Mouse (Mus musculus) urinary bladder, adult 18-20 months (tissue): ENCODE results near the gene Prnd.

Source experiments
- DNase-seq, 2 experiments: peaks; one replicate each; pipeline ENCODE4 v3.0.0; 2022; ENCODE audit warnings: low spot score in 2 of 2, mixed read lengths in 2 of 2

Gene Prnd

DNA sequence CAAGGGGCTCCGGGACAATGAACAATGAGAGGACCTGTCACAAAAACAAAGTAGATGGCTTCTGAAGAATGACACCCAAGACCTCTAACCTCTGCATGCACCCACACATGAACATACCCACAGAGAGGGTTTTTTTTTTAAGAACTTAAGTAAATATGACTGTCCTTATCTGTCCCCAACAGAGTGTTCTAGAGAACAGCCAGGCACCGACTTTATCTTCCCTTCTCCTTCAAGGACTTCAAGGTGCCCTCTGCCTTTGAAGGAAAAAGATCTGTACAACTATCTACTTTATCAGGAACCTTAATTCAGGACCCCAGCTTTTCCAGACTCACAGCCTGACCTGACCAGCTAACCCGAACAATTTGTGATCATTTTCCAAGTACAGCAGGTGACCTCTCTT, 10.2 kb upstream of the Prnd start:
- DNase-seq, result no peak

DNA sequence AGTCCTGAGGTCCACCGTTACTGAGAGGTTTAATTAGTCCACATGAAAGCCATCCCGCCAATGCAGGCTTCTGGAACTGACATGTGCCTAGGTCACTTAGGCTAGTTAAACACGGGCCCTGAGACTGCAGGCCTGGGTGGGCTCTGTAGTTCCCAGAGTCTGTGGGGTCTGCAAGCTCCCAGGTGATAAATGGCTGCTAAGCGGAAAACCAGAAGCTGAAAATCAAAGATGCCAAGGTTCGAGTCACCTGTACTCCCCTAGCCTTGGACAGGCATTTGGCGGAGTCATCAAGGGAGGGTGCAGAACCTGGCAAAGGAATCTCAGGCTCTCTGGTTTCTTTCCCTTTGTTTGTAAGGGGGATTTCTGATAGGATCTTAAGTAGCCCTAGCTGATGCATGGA, 9.2 kb upstream of the Prnd start:
- DNase-seq, result no peak

DNA sequence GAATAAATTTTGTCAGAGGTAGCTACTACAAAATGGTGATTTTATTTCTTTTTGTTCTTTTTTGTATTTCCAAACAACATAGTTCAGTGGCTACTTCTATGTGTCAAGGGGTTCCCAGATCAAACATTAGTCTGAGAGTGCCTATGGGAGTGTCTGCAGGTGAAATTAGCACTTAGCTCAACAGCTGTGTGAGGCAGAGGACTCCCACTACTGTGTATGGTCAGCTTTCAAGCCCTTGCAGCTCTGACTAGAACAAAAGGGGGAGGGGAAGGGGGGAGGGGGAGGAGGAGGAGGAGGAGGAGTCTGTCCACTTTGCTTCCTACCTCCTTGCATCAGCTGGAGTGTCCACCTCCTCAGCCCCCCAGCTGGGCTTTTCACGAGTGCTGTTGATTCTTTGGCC, 6.3 kb upstream of the Prnd start:
- DNase-seq, result no peak

DNA sequence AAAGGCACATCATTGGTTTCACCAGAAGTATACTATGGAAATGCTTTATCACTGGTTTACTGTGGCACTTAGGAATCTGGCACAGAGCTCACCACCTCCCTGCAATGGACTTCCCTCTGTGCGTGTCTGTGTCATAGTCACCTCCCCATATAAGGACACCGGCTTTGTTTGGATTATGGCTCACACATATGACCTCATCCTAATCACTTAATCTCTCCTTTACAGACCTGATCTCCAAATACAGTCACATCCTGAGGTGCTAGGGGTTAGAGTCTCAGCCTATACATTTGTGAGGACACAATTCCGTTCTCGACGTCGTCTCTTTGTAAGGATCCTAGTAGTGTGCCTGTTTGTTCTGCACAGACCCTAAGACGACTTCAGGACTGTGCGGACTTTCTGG, 5.4 kb upstream of the Prnd start:
- no peak for DNase-seq

DNA sequence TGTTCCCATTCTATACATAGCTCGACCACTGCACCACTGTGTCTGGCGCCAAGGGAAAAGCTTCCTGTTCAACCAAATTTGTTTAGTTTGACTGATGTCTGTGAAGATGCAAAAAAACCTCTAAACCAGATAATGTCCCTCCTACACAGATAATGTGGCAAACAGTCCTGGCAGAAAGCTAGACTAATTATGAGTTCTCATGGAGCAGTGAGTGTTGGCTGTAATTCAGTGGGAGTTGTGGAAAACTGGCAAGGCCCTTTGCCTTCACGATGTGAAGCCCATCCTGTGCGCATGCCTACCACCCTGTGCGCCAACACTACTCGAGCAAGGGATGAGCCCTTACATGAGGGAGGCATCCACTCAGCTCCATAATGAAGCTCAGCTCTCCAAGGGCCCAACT, 4.9 kb upstream of the Prnd start:
- DNase-seq, result no peak

DNA sequence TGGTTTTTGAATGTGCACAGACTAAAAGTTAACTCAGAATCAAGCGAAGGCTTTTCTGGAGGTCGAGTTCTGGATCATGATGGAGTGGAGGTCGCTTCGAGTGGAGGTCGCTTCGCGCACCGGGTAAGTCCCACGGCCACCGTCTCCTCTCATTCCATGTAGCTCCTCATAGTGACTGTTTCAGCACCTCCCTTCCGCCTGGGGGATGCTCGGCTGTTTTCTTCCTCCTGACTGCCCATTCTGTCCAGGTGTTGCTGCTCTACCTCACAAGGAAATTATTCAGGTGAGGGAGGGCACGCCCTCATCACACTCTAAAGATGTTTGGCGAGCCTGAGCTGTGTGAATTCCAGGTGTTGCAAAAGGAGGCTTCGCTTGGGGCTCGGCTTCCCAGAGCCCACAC, 4.3 kb upstream of the Prnd start:
- DNase-seq, result no peak

DNA sequence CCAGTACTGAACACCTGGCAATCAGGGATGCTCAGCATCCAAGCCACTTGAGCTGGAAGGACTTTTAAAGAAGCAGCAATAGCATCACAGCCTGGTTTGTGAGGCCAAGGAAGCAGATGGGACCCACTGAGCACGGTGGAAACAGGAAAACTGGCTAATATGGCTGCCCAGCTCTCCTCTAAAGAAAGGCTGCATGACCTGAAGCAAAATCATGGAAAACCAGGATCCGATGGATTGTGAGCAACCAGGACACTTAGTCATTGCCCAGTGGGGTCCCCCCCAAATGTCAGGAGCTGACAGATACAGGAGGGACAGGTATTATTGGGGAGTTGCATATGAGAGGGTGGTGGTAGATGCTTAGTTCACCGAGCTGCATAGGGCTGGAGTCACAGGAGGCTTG, 2.5 kb upstream of the Prnd start:
- no peak for DNase-seq

DNA sequence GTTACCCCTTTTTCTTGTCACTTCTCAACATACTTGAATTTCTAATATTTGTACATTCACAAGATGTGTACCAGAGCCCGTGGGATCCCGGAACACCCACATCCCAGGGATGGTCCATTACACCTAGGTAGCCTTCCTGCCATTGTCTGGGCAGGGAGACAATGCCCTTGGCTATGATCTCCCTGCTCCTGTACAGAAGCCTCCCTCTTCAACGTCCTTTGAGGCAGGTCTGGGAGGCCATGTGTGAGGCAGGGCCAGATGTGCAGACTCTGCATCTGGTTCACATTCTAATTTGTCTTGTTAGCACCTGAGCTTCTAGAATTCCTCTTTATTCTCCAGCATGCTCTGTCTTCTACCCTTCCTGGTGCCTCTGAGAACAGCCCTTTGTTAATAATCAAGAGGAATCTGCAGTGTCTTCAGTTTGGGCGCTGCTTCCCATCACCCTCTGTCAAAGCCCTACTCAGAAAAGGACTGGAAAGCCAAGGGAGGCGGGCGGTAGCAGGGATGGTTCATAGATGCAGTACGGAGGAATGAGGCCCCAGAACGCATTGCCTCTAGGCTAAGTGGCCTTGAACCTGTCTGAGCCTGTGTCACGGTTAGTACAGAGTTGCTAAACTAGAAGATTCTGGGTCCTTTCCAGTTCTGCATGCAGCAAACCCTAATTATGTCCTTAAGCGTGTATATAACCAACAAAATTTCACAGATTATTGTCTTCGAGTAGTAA, 1.6 kb upstream of the Prnd start:
- DNase-seq, result no peak

DNA sequence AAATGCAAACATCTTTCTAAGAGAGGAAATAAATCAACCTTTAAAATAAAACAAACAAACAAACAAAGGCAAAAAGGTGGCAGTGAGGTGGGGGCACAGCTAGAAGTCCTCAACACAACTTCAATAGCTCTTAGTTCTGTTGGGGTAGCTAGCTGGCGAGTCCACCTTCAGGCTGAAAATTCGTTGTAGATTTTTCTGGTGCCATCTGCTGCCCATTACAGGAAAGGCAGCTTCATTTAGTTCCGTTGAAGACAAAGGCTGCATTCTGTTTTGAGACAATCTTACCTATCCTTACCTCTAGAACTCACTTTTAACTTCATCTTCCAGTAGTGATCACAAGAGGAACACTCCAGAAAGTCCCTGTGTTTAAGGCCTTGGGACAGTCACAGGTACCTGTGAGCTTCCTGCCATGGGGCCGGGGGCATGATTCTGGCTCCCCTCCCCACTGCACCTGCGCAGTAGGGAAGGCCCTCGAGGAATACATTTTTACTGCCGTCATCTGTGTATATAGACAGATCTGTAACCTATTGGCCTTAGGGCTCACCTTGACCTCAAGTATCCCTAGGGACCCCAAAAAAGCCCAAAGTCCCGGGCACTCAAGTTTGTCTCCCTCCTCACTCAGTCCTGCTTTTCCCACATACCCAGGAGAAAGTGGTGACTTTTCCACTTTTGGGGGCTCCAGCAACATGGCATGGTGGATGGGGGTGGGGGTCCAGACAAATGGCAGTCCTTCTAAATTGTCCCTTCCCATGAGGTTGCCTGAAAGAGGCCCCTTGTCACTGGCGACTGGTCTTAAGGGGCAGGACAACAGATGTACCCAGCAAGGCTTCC, 679 bp upstream of the Prnd start:
- DNase-seq, result no peak

DNA sequence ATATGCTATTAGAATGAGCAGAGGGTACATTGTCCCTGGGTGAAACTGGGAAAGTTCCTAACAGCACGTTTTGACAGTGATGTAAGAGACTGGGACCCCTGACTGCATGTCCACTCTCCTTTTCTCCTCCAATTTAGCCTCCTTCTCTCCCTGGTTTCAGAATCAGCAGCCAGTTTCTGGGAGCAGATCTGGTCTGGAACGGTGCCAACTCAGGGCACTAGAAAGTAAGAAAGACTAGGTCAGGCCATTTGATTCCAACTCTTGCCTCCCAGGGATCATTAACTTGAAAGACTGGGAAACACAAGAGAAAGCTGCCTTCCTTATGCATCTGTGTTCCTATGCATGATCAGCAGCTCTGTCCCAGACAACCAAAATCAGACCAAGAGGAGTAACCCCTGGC, 1.8 kb downstream of the Prnd start:
- DNase-seq, result no peak

DNA sequence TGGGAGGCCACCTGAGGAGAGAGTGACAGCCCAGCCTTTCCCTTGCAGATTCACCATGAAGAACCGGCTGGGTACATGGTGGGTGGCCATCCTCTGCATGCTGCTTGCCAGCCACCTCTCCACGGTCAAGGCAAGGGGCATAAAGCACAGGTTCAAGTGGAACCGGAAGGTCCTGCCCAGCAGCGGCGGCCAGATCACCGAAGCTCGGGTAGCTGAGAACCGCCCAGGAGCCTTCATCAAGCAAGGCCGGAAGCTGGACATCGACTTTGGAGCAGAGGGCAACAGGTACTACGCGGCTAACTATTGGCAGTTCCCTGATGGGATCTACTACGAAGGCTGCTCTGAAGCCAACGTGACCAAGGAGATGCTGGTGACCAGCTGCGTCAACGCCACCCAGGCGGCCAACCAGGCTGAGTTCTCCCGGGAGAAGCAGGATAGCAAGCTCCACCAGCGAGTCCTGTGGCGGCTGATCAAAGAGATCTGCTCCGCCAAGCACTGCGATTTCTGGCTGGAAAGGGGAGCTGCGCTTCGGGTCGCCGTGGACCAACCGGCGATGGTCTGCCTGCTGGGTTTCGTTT, 2.4 kb downstream of the Prnd start:
- DNase-seq, result no peak

DNA sequence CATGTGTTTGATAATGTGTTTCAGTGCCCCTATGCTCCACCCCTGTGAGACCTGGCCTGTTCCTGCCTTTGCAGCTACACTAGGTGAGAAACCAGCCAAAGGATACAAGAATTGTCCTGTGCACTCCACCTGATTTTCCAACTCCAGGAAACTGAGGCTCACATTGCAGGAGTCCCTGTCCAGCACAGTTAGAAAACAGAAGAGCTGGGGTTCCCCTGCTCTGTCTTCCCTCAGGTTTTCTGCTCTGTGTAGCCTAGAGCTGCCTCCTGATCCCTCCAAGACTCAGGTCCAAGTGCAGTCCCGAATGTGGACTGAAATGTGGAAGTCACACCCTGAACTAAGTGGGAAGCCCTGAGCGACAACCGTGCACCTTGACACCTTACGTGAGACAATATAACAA, 3.0 kb downstream of the Prnd start:
- no peak for DNase-seq

DNA sequence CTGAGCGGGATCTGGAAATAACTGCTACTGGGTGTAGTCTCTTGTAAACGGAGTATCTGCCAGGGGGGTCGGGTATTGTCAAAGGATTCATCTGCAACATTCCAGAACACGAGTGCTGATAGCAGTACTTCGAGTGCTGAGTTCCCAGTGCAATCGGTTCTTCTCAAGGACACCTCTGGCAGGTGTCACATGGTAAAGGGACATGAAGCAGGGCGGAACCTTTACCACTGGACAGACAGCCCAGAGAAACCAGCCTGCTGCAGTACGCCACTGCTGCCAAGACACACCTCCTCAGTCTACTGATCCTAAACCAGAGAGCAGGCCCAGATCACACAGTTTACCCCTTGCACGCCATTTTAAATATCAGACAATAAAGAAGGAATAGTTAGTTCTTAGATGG, 4.2 kb downstream of the Prnd start:
- DNase-seq, result no peak

DNA sequence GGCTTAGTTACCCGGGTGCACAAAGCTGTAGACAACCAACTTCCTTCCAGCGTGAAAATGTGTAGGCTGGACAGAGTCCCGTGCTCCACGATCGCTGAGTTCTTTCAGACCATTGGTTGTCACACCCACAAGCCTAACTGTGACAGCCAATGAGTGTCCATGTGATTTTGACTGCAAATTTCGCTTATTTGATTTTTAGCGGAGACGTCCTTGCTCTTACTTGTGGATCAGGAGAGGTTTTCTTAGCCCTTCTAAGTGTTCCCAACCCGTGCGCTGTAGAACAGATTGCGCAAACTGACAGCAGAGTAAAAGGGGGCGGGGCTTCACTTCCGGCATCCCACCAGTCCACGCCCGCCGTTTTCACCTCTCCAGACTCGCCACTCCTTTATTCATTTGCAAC, 4.6 kb downstream of the Prnd start:
- no peak for DNase-seq

DNA sequence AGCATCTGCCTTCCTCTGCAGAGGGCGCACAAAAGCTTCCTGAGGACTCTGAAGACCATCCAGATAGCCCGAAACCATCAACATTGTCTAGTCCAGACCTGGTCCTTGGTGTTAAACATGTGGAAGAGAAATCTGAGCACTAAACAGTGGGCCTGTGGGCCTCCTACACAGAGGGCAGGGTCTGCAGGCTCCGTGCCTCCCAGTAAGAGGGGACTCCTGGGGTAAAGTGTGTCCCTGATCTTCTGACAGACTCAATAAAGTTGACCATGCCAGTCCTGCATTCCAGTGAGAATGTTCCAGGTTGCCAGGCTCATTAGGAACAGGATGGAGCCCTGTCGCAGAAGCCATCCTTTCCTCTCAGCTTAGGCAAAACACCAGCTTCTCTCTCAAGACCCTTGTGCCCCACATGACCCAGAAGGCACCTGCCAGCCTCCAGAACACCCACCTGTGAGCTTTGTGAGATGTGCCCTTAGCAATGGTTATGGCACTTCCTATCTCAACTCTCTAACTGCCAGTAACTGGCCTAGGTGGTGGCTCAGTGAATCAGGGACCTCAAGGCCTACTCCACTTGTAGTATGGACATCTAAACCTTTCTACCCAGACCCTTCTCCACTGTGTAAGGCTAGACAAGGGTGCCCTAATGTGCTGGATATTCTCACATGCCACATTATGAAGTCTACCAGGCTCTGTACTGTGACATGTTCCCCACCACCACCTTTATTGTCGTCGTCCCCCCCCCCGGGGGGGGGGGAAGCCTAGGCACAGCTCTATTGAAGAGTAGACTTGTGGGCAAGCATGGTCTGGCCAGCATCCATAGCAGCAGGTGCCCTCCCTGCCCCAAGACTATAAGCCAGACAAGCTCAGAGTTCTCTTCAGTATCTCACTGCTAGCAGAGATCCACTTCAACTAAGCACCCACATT, 5.9 kb downstream of the Prnd start:
- no peak for DNase-seq

DNA sequence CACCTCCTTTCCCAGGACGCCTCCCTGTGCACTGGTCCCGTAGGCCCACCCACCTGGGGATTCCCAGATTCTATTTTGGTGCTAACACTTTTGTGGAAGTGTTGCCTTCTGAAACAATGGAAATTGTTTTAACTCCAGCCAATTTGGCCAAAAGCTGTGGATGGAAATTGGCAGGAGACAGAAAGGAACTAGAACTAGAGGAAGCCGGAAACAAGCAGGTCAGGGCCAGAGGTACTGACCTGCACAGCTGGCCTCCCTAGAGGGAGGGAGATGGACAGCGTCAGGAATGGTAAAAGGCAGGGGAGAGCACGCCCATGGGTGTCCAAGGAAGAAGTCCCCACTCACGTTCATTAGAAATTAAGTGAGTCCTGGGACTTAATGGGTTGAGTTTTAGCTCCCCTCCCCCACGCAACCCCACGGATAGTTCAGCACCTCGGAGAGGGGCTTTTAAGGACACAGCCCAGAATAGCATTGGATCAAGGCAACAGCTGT, 7.1 kb downstream of the Prnd start:
- no peak for DNase-seq

DNA sequence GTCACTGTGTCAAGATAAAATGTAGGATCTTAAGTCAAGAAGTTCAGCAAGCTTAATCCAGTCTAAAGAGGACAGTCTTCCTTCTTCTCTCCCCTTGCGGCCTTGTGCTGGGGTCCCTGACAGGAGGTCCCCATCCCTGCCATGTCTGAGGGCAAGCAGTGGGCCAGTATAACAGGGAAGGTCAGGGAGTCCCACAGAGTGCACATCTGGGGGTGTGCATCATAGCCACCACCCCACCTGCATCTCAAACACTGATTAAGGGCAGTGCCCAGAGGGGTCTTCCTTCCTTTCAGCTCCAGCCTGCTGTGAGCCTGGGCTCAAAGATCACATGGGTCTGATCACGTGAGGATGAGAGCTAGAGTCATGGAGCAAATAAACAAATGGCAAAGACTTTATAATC, 11.0 kb downstream of the Prnd start:
- no peak for DNase-seq

DNA sequence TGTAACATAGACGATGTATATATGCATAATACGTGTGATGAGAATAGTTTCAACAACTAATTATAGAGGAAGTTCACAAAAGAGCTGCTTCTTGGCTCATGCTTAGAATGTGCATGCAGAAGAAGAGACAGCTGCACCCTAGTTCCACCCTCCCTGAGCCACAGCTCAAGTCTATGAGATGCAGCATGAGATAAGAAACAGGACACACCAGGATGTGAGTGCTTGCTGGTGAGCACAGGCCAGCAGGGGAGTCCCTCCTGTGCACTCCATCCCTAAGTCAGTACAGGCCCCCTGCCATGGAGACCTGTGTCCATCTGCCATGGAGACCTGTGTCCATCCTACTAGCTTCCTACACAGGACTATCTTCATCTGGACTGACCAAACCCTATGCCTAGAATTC, 19.9 kb downstream of the Prnd start:
- no peak for DNase-seq

DNA sequence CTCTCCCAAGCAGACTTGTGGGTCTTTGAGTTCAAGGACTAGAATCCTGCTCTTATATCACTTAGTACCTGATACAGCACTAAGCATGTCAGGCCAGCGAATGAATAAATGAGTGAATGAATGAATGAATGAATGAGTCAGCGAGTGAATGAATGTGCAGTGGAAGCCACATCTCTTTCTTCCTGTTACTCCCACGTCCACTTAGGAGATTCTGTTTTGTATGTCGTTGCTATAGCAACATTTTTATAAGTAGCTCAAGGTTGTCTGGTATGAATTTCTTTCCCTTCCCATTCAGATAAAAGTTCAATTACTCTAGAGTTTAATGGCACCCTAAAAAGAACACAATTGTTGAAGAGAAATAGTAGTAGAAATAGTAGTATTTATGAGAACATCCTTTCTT, 20.4 kb downstream of the Prnd start:
- no peak for DNase-seq

DNA sequence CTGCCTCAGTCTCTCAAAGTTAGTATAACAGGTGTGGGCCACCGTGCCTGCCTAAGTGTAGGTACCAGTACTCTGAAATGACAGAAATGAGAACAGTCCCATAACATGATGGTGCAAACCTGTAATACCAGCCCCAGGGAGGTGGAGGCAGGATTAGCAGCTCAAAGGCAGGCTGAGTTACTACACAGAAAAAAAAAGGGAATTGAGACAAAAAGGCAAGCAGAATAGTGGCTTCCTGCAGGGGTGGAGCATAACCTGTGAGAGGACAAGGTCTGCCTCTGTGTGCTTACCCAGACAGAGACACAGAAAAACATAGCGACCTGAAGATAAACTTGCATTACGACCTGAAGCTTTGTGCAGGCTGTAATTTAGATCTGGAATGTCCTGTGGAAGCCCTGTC, 26.0 kb downstream of the Prnd start:
- DNase-seq, result no peak

DNA sequence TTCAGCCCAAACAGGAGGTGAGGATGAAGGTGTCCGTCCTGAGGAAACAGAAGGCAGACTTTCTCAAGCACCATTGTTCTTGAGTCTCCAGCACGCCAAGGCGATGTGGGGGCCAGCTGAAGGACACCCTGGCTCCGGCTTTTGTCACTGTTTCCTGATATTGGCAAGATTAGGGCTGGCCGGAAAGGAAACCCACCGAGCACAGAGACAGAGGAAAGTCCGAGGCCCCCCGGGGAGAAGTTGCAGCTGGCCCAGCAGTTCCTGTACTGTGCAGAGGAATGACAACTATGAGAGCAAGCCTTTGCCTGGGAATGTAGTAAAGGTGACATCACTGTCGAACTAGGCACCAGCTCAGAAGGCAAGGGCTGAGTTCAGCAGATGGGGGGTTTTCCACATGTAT, 30.2 kb downstream of the Prnd start:
- DNase-seq, result no peak
